Comparison of ENCODE assay signal across 20 mouse cellular contexts in the genomic region with DNA sequence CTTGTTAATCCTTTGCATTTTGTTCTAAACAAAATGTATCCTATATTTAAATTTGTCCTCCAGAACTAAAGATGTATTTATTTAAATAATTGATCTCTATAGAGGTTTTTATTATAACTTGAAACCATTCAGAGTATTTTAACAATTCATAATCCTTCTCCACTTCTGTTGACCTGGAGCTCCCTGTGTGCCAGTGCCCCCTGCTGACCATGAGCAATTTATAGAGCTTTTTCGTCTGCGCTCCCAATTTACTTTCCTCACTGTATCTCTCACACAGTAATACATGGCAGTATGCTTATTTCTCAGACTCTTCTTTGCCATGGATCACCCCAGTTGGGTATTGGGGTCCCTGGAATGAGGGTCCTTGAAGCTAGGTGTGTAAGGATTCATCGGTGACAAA.
"Had no signal": no experiment of that assay in that cellular context is flagged by ENCODE, and none has a peak within 500 bp of the region (broad histone marks: within the 10 kb centered on the region; RNA-seq: fewer than 3 reads in every experiment).

No protein-coding gene starts in this region.

- H3K4me2 ChIP-seq: limb, embryonic 13.5 days; liver, embryonic 13.5 days; lung, embryonic 14.5 days; midbrain, embryonic 12.5 days; neural tube, embryonic 13.5 days had no signal

- H3K9ac ChIP-seq: limb, embryonic 13.5 days; liver, embryonic 13.5 days; lung, embryonic 14.5 days; midbrain, embryonic 12.5 days; neural tube, embryonic 13.5 days had no signal

- ATAC-seq: intestine, postnatal 0 days; lung, postnatal 0 days; midbrain, embryonic 16.5 days had no signal

- H3K4me1 ChIP-seq: limb, embryonic 10.5 days; limb, embryonic 13.5 days; liver, embryonic 13.5 days; megakaryocyte, embryonic 14.5 days; midbrain, embryonic 12.5 days; neural tube, embryonic 13.5 days had no signal

- H3K27ac ChIP-seq: layer of hippocampus, adult 2 months; limb, embryonic 10.5 days; limb, embryonic 13.5 days; liver, embryonic 13.5 days; macrophage; midbrain, embryonic 12.5 days; neural tube, embryonic 13.5 days had no signal

- H3K4me3 ChIP-seq: layer of hippocampus, adult 2 months; limb, embryonic 10.5 days; limb, embryonic 13.5 days; liver, embryonic 13.5 days; megakaryocyte, embryonic 14.5 days; midbrain, embryonic 12.5 days; myocyte; neural tube, embryonic 13.5 days had no signal

- H3K9me3 ChIP-seq: megakaryocyte, embryonic 14.5 days had no signal

- H3K36me3 ChIP-seq: limb, embryonic 10.5 days; limb, embryonic 13.5 days; liver, embryonic 13.5 days; midbrain, embryonic 12.5 days; neural tube, embryonic 13.5 days had no signal

- DNase-seq: layer of hippocampus, adult 9-11 months; liver; liver, embryonic 13.5 days; lung, embryonic 14.5 days; retina, postnatal 1 day; right cerebral cortex, postnatal 25 days; spleen, adult 18-20 months; thymus, adult 18-20 months; thymus, postnatal 36 days had no signal

- H3K27me3 ChIP-seq: limb, embryonic 13.5 days; liver, embryonic 13.5 days; megakaryocyte, embryonic 14.5 days; midbrain, embryonic 12.5 days; neural tube, embryonic 13.5 days had no signal
